Mouse (Mus musculus): ENCODE results near the gene Gm20903.
"Not testable (repeated sequence)": the region's sequence is repeated elsewhere in the genome, so short reads cannot be mapped to it uniquely, and the experiment has no call there.

Gm20903 gene

GRCm38 (mm10) chrY:73669015-73669414, at the start of gene Gm20903:
Gene Gm20903 (plus strand): TSS chrY:73669315.
- not testable (repeated sequence) for DNase-seq (ENCODE audit: low read depth, low spot score)

All from R1 (cell line).